Mouse (Mus musculus) c-Kit-positive CD71-negative TER-119-negative erythroid progenitor cells, embryonic 14.5 days (primary cell): ENCODE results near the gene Slc26a3.

Experiments
- DNase-seq: peaks from one replicate; pipeline ENCODE4 v3.0.0-alpha.2; 2013; ENCODE audit warnings: low read depth

Slc26a3 gene

DNA sequence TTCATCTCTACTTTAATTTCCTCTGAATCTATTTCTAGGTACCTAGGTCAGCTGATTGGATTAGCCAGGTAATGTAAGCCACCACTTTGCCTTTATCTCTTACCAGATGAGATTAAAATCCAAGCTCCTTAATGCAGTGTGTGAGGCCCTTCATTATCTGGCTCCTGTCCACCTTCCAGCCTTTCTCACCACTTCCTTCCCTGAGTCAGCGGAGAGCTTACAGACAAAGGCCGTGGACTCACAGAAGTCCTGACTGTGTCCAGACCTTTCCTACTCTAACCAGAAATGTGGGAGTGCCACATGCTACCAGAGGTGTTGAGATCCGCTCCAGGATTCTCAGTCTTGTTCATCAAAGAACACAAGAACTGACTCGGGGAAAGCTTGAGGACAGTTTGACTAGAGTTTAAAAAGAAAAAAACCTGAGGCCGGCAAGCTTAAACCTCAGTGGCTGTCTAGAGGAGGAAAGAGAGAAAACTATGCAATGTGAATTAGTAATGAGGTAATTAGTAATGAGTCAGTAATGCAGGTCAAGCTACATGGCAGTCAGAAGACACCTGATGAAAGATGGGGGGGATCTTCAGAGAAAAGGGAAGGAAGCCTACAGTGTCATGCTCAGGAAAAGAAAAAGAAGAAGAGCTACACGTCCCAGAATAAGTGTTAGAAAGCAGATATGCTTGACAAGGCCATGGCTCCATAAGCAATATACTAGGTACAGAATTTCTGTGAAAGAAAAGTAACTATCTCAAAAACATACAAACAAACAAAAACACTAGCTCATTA lies 123.2 kb downstream of the Slc26a3 start:
- no peak for DNase-seq

DNA sequence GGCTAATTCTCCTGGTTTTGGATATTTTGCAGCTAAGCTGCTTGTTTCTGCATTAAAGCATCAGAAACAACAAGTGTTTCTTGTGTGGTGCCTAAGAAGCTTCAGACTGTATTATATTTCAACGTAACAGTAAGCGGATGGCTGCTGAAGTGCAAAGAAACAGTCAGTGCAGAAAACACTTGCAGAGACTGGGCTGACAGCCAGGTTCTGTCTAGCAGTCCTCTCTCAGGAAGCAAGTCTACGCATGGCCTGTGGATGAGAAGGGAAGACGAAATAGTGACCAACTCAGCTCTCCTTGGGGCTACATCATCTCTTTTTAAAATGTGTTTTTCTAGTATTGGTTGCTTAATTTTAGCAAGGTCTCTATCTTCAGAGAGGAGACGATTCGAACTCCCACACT lies 129.4 kb downstream of the Slc26a3 start:
- DNase-seq, result no peak

DNA sequence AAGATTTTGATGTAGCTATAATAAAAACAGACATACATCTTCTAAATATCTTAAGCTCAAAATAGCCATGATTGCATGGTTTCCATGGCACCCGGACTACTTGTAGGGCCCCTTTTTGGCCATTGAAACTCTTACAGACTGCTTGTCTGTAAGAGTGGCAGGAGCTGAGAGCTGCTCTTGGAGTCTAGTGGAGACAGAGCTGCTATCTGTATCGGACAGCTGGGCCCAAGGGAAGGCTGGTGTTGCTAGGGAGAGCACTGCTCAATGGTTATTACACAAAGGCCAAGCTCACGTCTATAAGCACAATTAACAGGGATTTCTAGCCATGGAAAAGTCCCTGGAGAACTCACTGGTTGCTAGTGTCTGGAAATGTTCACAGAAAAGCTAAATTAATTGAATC lies 130.7 kb downstream of the Slc26a3 start:
- DNase-seq, result no peak
